Mouse (Mus musculus): ENCODE measurements around the gene Prkcq. TPM values are rescaled to one million over a fixed set of nuclear protein-coding genes. Genes with fewer than 3 reads are reported as not detected.
A peak's percentile ranks its signal among the peaks of the same experiment; 100 is the strongest.

Gene Prkcq
- polyA plus RNA-seq, 1 experiment from 2014 or later, result 9.3 TPM

- Histone ChIP-seq H3K4me2 (peak overlapping the region; percentile 34; the same call in 1 of the 2 replicates), H3K4me1 (peaks cover 35% of the 10 kb centered on the region), H3K27me3 (replicated peaks) (no peaks in the 10 kb centered on the region), H3K4me3 (no peak overlapping the region), H3K9me3 (replicated peaks) (no peaks in the 10 kb centered on the region), H3K27ac (peak overlapping the region; percentile 66), H3K9ac (peak overlapping the region; percentile 0; the same call in 1 of the 2 replicates), H3K36me3 (no peaks in the 10 kb centered on the region)
- ATAC-seq, result peak; percentile 86
- WGBS (ENCODE audit: insufficient replicate concordance), result 25% methylated on average over 7 of the region's 7 CpGs
Observed at GRCm38 (mm10) chr2:11226555-11226954, 54.6 kb downstream of the Prkcq start.

GRCm38 (mm10) chr2:11229126-11229525 is 57.2 kb downstream of the Prkcq start:
- 69% methylated on average over 2 of the region's 2 CpGs for WGBS (ENCODE audit: insufficient replicate concordance)
- Histone ChIP-seq H3K4me3 (no peak overlapping the region), H3K36me3 (no peaks in the 10 kb centered on the region), H3K27ac (no peak overlapping the region), H3K9me3 (replicated peaks) (no peaks in the 10 kb centered on the region), H3K4me2 (no peak overlapping the region), H3K9ac (no peak overlapping the region), H3K4me1 (peaks cover 50% of the 10 kb centered on the region), H3K27me3 (replicated peaks) (no peaks in the 10 kb centered on the region)
- ATAC-seq, result no peak

GRCm38 (mm10) chr2:11231118-11231517 is 59.2 kb downstream of the Prkcq start:
- H3K4me3 ChIP-seq, result no peak overlapping the region
- no peak overlapping the region for H3K9ac ChIP-seq
- H3K4me2 ChIP-seq, result no peak overlapping the region
- ATAC-seq, result 0 out of 2 replicates have a peak, but pooled peaks have one; percentile 17
- H3K4me1 ChIP-seq, result peaks cover 33% of the 10 kb centered on the region
- H3K36me3 ChIP-seq, result no peaks in the 10 kb centered on the region
- H3K27ac ChIP-seq, result no peak overlapping the region
- WGBS (ENCODE audit: insufficient replicate concordance), result 19% methylated on average over 3 of the region's 3 CpGs
- H3K27me3 ChIP-seq (replicated peaks), result no peaks in the 10 kb centered on the region
- no peaks in the 10 kb centered on the region for H3K9me3 ChIP-seq (replicated peaks)

GRCm38 (mm10) chr2:11231988-11232387 is 60.1 kb downstream of the Prkcq start:
- ATAC-seq, result no peak
- Histone ChIP-seq H3K4me2 (no peak overlapping the region), H3K27ac (no peak overlapping the region), H3K9ac (no peak overlapping the region), H3K4me3 (no peak overlapping the region), H3K9me3 (replicated peaks) (no peaks in the 10 kb centered on the region), H3K36me3 (no peaks in the 10 kb centered on the region), H3K4me1 (peaks cover 24% of the 10 kb centered on the region), H3K27me3 (replicated peaks) (no peaks in the 10 kb centered on the region)
- 59% methylated on average over 5 of the region's 5 CpGs for WGBS (ENCODE audit: insufficient replicate concordance)

- H3K36me3 ChIP-seq, result no peaks in the 10 kb centered on the region
- H3K4me3 ChIP-seq, result no peak overlapping the region
- H3K27ac ChIP-seq, result no peak overlapping the region
- H3K9me3 ChIP-seq (replicated peaks), result no peaks in the 10 kb centered on the region
- H3K4me2 ChIP-seq, result no peak overlapping the region
- no peaks in the 10 kb centered on the region for H3K27me3 ChIP-seq (replicated peaks)
- 83% methylated on average over 4 of the region's 4 CpGs for WGBS (ENCODE audit: insufficient replicate concordance)
- H3K9ac ChIP-seq, result no peak overlapping the region
- no peak for ATAC-seq
- no peaks in the 10 kb centered on the region for H3K4me1 ChIP-seq
Observed at GRCm38 (mm10) chr2:11238254-11238653, 66.3 kb downstream of the Prkcq start.

GRCm38 (mm10) chr2:11239523-11239922 is 67.6 kb downstream of the Prkcq start:
- ATAC-seq, result no peak
- H3K4me2 ChIP-seq, result no peak overlapping the region
- H3K9ac ChIP-seq, result no peak overlapping the region
- H3K9me3 ChIP-seq (replicated peaks), result no peaks in the 10 kb centered on the region
- H3K27ac ChIP-seq, result peak overlapping the region; percentile 66; the same call in 1 of the 2 replicates
- no peaks in the 10 kb centered on the region for H3K27me3 ChIP-seq (replicated peaks)
- H3K36me3 ChIP-seq, result no peaks in the 10 kb centered on the region
- H3K4me1 ChIP-seq, result no peaks in the 10 kb centered on the region
- no peak overlapping the region for H3K4me3 ChIP-seq

GRCm38 (mm10) chr2:11245926-11246325 is 74.0 kb downstream of the Prkcq start:
- WGBS (ENCODE audit: insufficient replicate concordance), result 66% methylated on average over 7 of the region's 7 CpGs
- no peak for ATAC-seq

GRCm38 (mm10) chr2:11253945-11254344 is 82.0 kb downstream of the Prkcq start:
- H3K9me3 ChIP-seq (replicated peaks), result no peaks in the 10 kb centered on the region
- H3K27ac ChIP-seq, result no peak overlapping the region
- 52% methylated on average over 8 of the region's 8 CpGs for WGBS (ENCODE audit: insufficient replicate concordance)
- no peak overlapping the region for H3K4me2 ChIP-seq
- no peaks in the 10 kb centered on the region for H3K27me3 ChIP-seq (replicated peaks)
- H3K4me3 ChIP-seq, result no peak overlapping the region
- H3K4me1 ChIP-seq, result no peaks in the 10 kb centered on the region
- no peak overlapping the region for H3K9ac ChIP-seq
- no peak for ATAC-seq
- no peaks in the 10 kb centered on the region for H3K36me3 ChIP-seq

More at GRCm38 (mm10) chr2:11245926-11246325, 74.0 kb downstream of the Prkcq start:
- H3K27me3 ChIP-seq (replicated peaks), result no peaks in the 10 kb centered on the region
- H3K4me3 ChIP-seq, result no peak overlapping the region
- no peak overlapping the region for H3K4me2 ChIP-seq
- H3K9ac ChIP-seq, result no peak overlapping the region
- H3K36me3 ChIP-seq, result no peaks in the 10 kb centered on the region
- H3K9me3 ChIP-seq (replicated peaks), result no peaks in the 10 kb centered on the region
- no peaks in the 10 kb centered on the region for H3K4me1 ChIP-seq
- no peak overlapping the region for H3K27ac ChIP-seq

GRCm38 (mm10) chr2:11254446-11254845 is 82.5 kb downstream of the Prkcq start:
- Histone ChIP-seq H3K4me1 (no peaks in the 10 kb centered on the region), H3K27me3 (replicated peaks) (no peaks in the 10 kb centered on the region), H3K27ac (no peak overlapping the region), H3K36me3 (no peaks in the 10 kb centered on the region), H3K4me3 (no peak overlapping the region), H3K4me2 (no peak overlapping the region), H3K9me3 (replicated peaks) (no peaks in the 10 kb centered on the region), H3K9ac (no peak overlapping the region)
- ATAC-seq, result no peak
- WGBS (ENCODE audit: insufficient replicate concordance), result 63% methylated on average over 4 of the region's 4 CpGs

GRCm38 (mm10) chr2:11257260-11257850 is 85.4 kb downstream of the Prkcq start:
- ATAC-seq, result no peak
- no peak overlapping the region for H3K9ac ChIP-seq

GRCm38 (mm10) chr2:11258181-11258580 is 86.3 kb downstream of the Prkcq start:
- WGBS (ENCODE audit: insufficient replicate concordance), result 76% methylated on average over 1 of the region's 1 CpGs
- no peaks in the 10 kb centered on the region for H3K4me1 ChIP-seq
- H3K27me3 ChIP-seq (replicated peaks), result no peaks in the 10 kb centered on the region
- no peak overlapping the region for H3K4me2 ChIP-seq
- H3K9ac ChIP-seq, result no peak overlapping the region
- H3K27ac ChIP-seq, result no peak overlapping the region
- no peak overlapping the region for H3K4me3 ChIP-seq
- no peak for ATAC-seq
- no peaks in the 10 kb centered on the region for H3K9me3 ChIP-seq (replicated peaks)
- no peaks in the 10 kb centered on the region for H3K36me3 ChIP-seq

More at GRCm38 (mm10) chr2:11257260-11257850, 85.4 kb downstream of the Prkcq start:
- no peak overlapping the region for H3K4me2 ChIP-seq
- H3K9me3 ChIP-seq (replicated peaks), result no peaks in the 10 kb centered on the region
- H3K4me3 ChIP-seq, result no peak overlapping the region
- no peaks in the 10 kb centered on the region for H3K36me3 ChIP-seq
- 70% methylated on average over 6 of the region's 6 CpGs for WGBS (ENCODE audit: insufficient replicate concordance)
- no peaks in the 10 kb centered on the region for H3K27me3 ChIP-seq (replicated peaks)
- no peaks in the 10 kb centered on the region for H3K4me1 ChIP-seq
- H3K27ac ChIP-seq, result no peak overlapping the region

- ATAC-seq, result no peak
- H3K4me2 ChIP-seq, result no peak overlapping the region
- 86% methylated on average over 5 of the region's 5 CpGs for WGBS (ENCODE audit: insufficient replicate concordance)
Observed at GRCm38 (mm10) chr2:11259361-11259760, 87.5 kb downstream of the Prkcq start.

GRCm38 (mm10) chr2:11264836-11265235 is 92.9 kb downstream of the Prkcq start:
- Histone ChIP-seq H3K9me3 (replicated peaks) (no peaks in the 10 kb centered on the region), H3K27ac (no peak overlapping the region), H3K36me3 (no peaks in the 10 kb centered on the region), H3K4me3 (no peak overlapping the region), H3K4me1 (no peaks in the 10 kb centered on the region), H3K27me3 (replicated peaks) (no peaks in the 10 kb centered on the region), H3K4me2 (no peak overlapping the region), H3K9ac (no peak overlapping the region)
- WGBS (ENCODE audit: insufficient replicate concordance), result 76% methylated on average over 5 of the region's 5 CpGs
- ATAC-seq, result no peak

More at GRCm38 (mm10) chr2:11259361-11259760, 87.5 kb downstream of the Prkcq start:
- no peak overlapping the region for H3K27ac ChIP-seq
- no peaks in the 10 kb centered on the region for H3K36me3 ChIP-seq
- H3K4me3 ChIP-seq, result no peak overlapping the region
- no peaks in the 10 kb centered on the region for H3K4me1 ChIP-seq
- H3K27me3 ChIP-seq (replicated peaks), result no peaks in the 10 kb centered on the region
- no peak overlapping the region for H3K9ac ChIP-seq
- H3K9me3 ChIP-seq (replicated peaks), result no peaks in the 10 kb centered on the region
